Mouse (Mus musculus): Measurements from ENCODE around the gene Slc25a25. TPM values are rescaled to one million over a fixed set of nuclear protein-coding genes. Genes with fewer than 3 reads are reported as not detected.

The Slc25a25 gene
- polyA plus RNA-seq, 1 experiment from 2014 or later, result 19.5 TPM

DNA sequence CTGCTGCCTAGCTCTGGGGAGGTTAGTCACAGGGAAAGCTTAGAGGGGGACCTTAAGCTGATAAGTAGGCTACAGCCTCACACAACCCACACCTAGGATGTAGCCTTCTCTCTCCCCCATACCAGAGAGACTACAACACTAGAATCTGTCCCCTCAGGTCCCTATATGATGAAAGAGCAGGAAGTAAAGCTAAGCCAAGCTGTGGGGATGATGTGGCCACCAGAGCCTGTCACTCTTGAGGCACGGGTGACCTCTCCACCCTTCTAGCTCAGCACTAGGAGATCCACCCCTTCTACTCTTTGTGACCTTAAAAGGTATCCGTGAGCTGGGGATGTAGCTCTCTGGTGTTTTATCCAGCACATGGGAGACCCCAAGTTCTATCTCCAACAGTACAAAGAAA lies 62.1 kb downstream of the Slc25a25 start:
- Histone ChIP-seq H3K9ac (ENCODE audit: low read depth, low read length) (no peak overlapping the region), H3K4me2 (replicated peaks; ENCODE audit: low read depth, low read length) (no peak overlapping the region), H3K4me3 (ENCODE audit: low read depth, low read length) (no peak overlapping the region), H3K36me3 (ENCODE audit: control insufficient read depth, insufficient read depth, low read length) (no peaks in the 10 kb centered on the region), H3K27me3 (ENCODE audit: control insufficient read depth, insufficient read depth, low read length) (0 out of 2 replicates have a peak, but pooled peaks cover 2% of the 10 kb centered on the region), H3K4me1 (replicated peaks; ENCODE audit: control insufficient read depth, insufficient read depth, low read length) (no peaks in the 10 kb centered on the region), H3K27ac (ENCODE audit: low read depth, low read length) (no peak overlapping the region), H3K9me3 (ENCODE audit: control insufficient read depth, low read length) (no peaks in the 10 kb centered on the region)
- DNase-seq (ENCODE audit: low spot score) (no peak), ATAC-seq (ENCODE audit: low FRiP score) (no peak)
- 64% methylated on average over 2 of the region's 2 CpGs for WGBS

DNA sequence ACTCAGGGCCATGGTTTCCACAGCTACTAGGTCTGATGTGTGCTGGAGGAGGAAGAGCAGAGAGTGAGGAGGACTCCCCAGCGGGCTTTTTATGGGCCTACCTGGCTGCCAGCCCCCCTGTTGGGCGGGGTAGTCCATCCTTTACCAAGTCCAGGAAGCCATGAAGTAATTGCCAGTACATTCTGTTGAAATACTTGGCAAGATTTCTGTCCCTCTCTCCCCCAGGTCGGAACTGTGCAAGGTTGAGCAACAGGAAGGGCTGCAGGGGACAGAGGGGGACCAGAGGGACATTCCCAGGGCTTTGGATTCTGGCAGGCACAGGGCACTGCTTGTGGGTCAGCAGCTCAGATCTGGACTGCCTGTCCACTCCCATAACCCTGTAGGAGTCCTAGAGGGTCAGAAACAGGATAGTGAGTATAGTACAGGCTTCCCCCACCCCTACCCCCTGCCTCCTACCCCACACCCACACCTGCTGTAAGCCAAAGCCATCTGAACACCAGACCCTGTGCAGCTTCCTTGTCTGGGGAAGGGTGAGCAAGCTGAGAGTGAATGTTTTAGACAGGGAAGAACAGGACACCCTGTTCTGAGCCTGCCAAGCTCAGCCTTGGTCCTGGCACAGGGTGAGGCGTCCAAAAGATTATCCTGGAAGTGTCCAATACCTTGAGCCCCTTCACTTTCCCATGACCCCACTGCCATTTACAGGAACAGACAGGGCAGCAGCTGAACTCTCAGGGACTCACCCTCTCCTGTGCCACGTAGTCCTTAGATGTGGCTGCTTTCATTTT lies 63.3 kb downstream of the Slc25a25 start, which contains the start of gene Lcn2:
Gene Lcn2 (minus strand): TSS at position 547 of the 785 bp plus-strand sequence.
- Histone ChIP-seq H3K27ac (ENCODE audit: low read depth, low read length) (no peak within 1 kb of the TSS), H3K4me1 (replicated peaks; ENCODE audit: control insufficient read depth, insufficient read depth, low read length) (no peaks in the 10 kb centered on the region), H3K4me2 (replicated peaks; ENCODE audit: low read depth, low read length) (no peak within 1 kb of the TSS), H3K4me3 (ENCODE audit: low read depth, low read length) (no peak within 1 kb of the TSS), H3K27me3 (ENCODE audit: control insufficient read depth, insufficient read depth, low read length) (peaks cover 2% of the 10 kb centered on the region; the same call in 1 of the 2 replicates), H3K9me3 (ENCODE audit: control insufficient read depth, low read length) (no peaks in the 10 kb centered on the region), H3K36me3 (ENCODE audit: control insufficient read depth, insufficient read depth, low read length) (no peaks in the 10 kb centered on the region), H3K9ac (ENCODE audit: low read depth, low read length) (no peak within 1 kb of the TSS)
- ATAC-seq (ENCODE audit: low FRiP score), result no peak
- 64% methylated on average over 5 of the region's 5 CpGs for WGBS
- no peak for DNase-seq (ENCODE audit: low spot score)

DNA sequence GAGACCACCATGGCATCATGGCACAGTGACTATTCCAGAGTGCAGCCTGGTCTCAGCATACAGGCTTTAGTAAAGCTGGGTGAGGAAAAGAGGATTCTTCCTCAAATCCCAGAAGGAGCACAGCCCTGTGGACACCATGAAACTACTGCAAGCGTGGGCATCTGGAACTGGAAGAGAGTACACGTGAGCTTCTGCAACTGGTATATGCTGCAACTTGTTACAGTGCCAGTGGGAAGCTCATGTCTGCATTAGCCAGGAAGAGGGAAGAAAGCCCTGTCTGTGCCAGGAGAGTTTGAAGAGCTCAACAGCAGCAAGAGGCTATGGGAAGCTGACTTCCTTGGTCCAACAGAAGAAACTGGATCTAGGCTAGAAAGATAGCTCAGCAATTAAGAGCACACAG lies 68.6 kb downstream of the Slc25a25 start:
- Histone ChIP-seq H3K4me3 (ENCODE audit: low read depth, low read length) (no peak overlapping the region), H3K9me3 (ENCODE audit: control insufficient read depth, low read length) (no peaks in the 10 kb centered on the region), H3K4me1 (replicated peaks; ENCODE audit: control insufficient read depth, insufficient read depth, low read length) (no peaks in the 10 kb centered on the region; the same call in 1 of the 2 replicates), H3K27ac (ENCODE audit: low read depth, low read length) (no peak overlapping the region), H3K27me3 (ENCODE audit: control insufficient read depth, insufficient read depth, low read length) (peaks cover 2% of the 10 kb centered on the region; the same call in 1 of the 2 replicates), H3K4me2 (replicated peaks; ENCODE audit: low read depth, low read length) (no peak overlapping the region), H3K9ac (ENCODE audit: low read depth, low read length) (no peak overlapping the region), H3K36me3 (ENCODE audit: control insufficient read depth, insufficient read depth, low read length) (peaks cover 6% of the 10 kb centered on the region; the same call in 1 of the 2 replicates)
- ATAC-seq (ENCODE audit: low FRiP score), result no peak
- no peak for DNase-seq (ENCODE audit: low spot score)
- WGBS, result 87% methylated on average over 2 of the region's 2 CpGs

DNA sequence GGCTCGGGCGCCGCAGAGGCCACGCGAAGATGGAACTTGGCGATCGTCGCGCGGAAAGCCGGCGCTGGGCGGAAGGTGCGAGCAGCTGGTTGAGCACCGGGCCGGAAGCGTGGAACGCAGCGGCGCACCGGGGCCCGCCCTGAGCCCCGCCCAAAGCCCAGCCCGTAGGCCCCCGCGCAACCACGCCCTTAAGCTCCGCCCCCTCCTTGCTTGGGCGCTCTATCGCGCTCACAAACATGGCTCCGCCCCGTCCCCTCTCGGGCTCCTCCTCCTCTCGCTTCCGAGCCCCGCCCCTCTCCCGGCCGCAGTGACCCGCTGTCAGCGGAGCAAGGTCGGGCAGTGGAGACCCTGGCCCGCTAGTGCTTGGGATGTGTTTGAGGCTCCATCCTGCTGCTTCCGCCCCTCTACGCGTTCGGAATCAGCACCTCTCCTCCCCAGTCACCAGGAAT lies 69.4 kb downstream of the Slc25a25 start, which contains the start of gene 1110008P14Rik:
Gene 1110008P14Rik (minus strand): TSS at position 164 of the 449 bp plus-strand sequence.
- H3K4me1 ChIP-seq (replicated peaks; ENCODE audit: control insufficient read depth, insufficient read depth, low read length), result no peaks in the 10 kb centered on the region; the same call in 1 of the 2 replicates
- no peaks in the 10 kb centered on the region for H3K9me3 ChIP-seq (ENCODE audit: control insufficient read depth, low read length)
- H3K27me3 ChIP-seq (ENCODE audit: control insufficient read depth, insufficient read depth, low read length), result peaks cover 2% of the 10 kb centered on the region; the same call in 1 of the 2 replicates
- peak within 1 kb of the TSS; percentile 97 for H3K4me2 ChIP-seq (replicated peaks; ENCODE audit: low read depth, low read length)
- no peak within 1 kb of the TSS for H3K27ac ChIP-seq (ENCODE audit: low read depth, low read length)
- peak; percentile 90 for ATAC-seq (ENCODE audit: low FRiP score)
- H3K9ac ChIP-seq (ENCODE audit: low read depth, low read length), result peak within 1 kb of the TSS; percentile 71
- peak within 1 kb of the TSS; percentile 67 for H3K4me3 ChIP-seq (ENCODE audit: low read depth, low read length)
- peaks cover 6% of the 10 kb centered on the region; the same call in 1 of the 2 replicates for H3K36me3 ChIP-seq (ENCODE audit: control insufficient read depth, insufficient read depth, low read length)
- peak; percentile 97 for DNase-seq (ENCODE audit: low spot score)
- 1% methylated on average over 45 of the region's 47 CpGs for WGBS

DNA sequence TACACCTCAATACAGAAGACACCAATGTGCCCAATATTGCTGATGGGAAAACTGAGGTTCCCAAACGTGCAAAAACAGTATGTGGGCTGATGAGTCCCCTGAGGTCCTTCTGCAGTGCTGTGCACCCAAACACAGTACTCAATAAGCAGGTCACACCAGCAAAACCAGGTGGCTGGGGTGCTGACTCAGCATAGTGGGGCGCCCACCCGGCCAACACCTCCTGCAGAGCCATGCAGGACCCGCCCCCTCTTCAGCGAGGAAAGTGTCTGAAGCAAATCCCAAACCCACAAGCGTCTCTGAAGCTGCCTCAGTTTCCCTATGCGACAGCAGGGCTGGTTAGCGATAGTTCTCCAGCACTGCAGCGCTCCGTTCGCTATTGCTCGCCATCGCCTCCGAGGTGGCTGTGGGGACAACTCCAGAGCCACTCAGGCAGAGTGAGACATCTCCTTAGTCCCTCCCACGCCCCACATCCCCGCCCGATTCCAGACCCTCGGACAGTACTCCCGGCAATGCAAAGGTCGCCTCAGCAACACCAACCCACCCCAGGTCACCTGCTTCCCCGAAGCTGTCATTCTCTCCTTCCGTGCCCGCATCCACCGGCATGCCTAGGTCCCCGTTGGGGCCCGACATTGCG lies 70.0 kb downstream of the Slc25a25 start:
- Histone ChIP-seq H3K4me1 (replicated peaks; ENCODE audit: control insufficient read depth, insufficient read depth, low read length) (no peaks in the 10 kb centered on the region; the same call in 1 of the 2 replicates), H3K27me3 (ENCODE audit: control insufficient read depth, insufficient read depth, low read length) (peaks cover 2% of the 10 kb centered on the region; the same call in 1 of the 2 replicates), H3K4me2 (replicated peaks; ENCODE audit: low read depth, low read length) (peak overlapping the region; percentile 97), H3K4me3 (ENCODE audit: low read depth, low read length) (peak overlapping the region; percentile 67), H3K27ac (ENCODE audit: low read depth, low read length) (no peak overlapping the region), H3K9me3 (ENCODE audit: control insufficient read depth, low read length) (no peaks in the 10 kb centered on the region), H3K36me3 (ENCODE audit: control insufficient read depth, insufficient read depth, low read length) (peaks cover 10% of the 10 kb centered on the region), H3K9ac (ENCODE audit: low read depth, low read length) (peak overlapping the region; percentile 71)
- 1% methylated on average over 25 of the region's 27 CpGs for WGBS
- peak; percentile 60 for ATAC-seq (ENCODE audit: low FRiP score)
- no peak for DNase-seq (ENCODE audit: low spot score)

DNA sequence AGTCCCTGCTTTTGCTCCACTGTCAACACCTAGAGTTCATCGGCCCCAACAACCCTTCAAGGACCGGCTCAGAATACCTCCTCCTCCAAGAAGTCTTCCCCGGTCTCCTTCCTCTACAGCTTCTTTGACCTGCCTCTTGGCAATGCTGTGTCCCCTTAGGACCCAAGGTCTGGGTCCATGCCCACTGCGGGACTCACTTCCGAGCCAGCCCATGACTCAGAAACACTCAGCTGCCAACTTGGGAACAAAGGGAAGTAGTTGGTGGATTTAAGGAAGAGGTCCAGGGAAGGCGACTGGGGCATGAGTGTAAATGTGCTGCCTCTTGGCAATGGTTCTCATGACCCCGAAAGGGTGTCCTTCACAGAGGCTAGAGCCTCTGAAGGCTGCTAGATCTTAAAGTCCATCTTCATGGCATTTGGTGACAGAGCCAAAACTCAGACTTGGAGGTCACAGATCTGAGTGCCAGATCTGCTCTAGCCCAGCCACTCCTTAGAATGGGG lies 71.2 kb downstream of the Slc25a25 start:
- Histone ChIP-seq H3K4me3 (ENCODE audit: low read depth, low read length) (no peak overlapping the region), H3K4me2 (replicated peaks; ENCODE audit: low read depth, low read length) (no peak overlapping the region), H3K9me3 (ENCODE audit: control insufficient read depth, low read length) (no peaks in the 10 kb centered on the region), H3K27me3 (ENCODE audit: control insufficient read depth, insufficient read depth, low read length) (peaks cover 2% of the 10 kb centered on the region; the same call in 1 of the 2 replicates), H3K9ac (ENCODE audit: low read depth, low read length) (no peak overlapping the region), H3K27ac (ENCODE audit: low read depth, low read length) (no peak overlapping the region), H3K36me3 (ENCODE audit: control insufficient read depth, insufficient read depth, low read length) (peaks cover 14% of the 10 kb centered on the region), H3K4me1 (replicated peaks; ENCODE audit: control insufficient read depth, insufficient read depth, low read length) (no peaks in the 10 kb centered on the region; the same call in 1 of the 2 replicates)
- no peak for ATAC-seq (ENCODE audit: low FRiP score)
- no peak for DNase-seq (ENCODE audit: low spot score)
- WGBS, result 94% methylated on average over 7 of the region's 7 CpGs

DNA sequence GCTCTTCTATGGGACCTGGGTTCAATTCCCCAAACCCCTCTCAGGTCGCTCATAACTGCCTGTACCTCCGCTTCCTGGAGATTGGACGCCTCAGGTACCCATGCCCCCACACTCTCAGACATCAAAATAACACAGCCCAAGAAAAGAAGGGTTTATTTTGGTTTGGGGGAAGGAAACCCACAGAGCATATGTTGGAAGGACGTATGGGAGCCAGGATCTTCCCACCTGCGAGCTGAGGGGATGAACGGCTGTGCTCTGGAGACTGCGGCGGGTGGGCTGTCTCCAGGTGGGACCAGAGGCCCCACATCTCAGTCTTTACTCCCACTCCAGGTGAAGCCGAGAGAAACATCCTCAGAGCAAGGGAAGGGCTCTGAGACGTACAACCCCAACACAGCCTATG lies 74.3 kb downstream of the Slc25a25 start:
- H3K27me3 ChIP-seq (ENCODE audit: control insufficient read depth, insufficient read depth, low read length), result no peaks in the 10 kb centered on the region
- peaks cover 21% of the 10 kb centered on the region for H3K36me3 ChIP-seq (ENCODE audit: control insufficient read depth, insufficient read depth, low read length)
- no peaks in the 10 kb centered on the region for H3K9me3 ChIP-seq (ENCODE audit: control insufficient read depth, low read length)
- H3K27ac ChIP-seq (ENCODE audit: low read depth, low read length), result no peak overlapping the region
- no peak overlapping the region for H3K4me3 ChIP-seq (ENCODE audit: low read depth, low read length)
- DNase-seq (ENCODE audit: low spot score) (no peak), ATAC-seq (ENCODE audit: low FRiP score) (no peak)
- no peak overlapping the region for H3K9ac ChIP-seq (ENCODE audit: low read depth, low read length)
- H3K4me2 ChIP-seq (replicated peaks; ENCODE audit: low read depth, low read length), result no peak overlapping the region
- H3K4me1 ChIP-seq (replicated peaks; ENCODE audit: control insufficient read depth, insufficient read depth, low read length), result no peaks in the 10 kb centered on the region; the same call in 1 of the 2 replicates
- 91% methylated on average over 10 of the region's 10 CpGs for WGBS

DNA sequence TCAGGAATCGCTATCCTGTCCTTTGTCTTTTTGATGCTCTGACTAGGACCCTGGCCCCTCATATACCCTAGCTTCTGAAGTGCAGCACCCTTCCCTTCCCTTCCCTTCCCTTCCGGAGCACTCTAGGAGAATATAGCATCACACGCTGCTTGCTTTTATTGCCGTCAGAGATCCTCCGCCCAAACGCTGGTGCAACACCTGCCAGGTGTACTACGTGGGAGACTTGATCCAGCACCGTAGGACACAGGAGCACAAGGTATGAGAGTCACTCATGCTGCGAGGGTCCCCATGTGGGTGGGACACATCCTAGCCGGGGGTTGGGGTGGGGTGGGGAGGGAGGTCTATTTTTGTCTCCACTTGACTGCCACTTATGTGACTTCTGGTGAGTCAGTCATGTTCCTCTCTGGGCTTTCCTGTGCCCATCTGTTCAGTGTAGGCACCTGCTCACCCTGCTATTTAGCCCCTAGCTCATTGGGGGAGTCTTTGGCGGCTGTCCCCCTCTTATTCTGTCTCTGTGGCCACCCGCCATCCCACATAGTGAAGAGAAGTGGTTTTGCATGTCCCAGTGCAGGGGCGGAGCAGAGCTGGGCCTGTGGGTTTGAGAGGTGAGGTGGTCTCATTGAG lies 75.8 kb downstream of the Slc25a25 start:
- Histone ChIP-seq H3K9ac (ENCODE audit: low read depth, low read length) (no peak overlapping the region), H3K27me3 (ENCODE audit: control insufficient read depth, insufficient read depth, low read length) (no peaks in the 10 kb centered on the region), H3K27ac (ENCODE audit: low read depth, low read length) (no peak overlapping the region), H3K4me3 (ENCODE audit: low read depth, low read length) (no peak overlapping the region), H3K9me3 (ENCODE audit: control insufficient read depth, low read length) (no peaks in the 10 kb centered on the region), H3K4me1 (replicated peaks; ENCODE audit: control insufficient read depth, insufficient read depth, low read length) (no peaks in the 10 kb centered on the region), H3K4me2 (replicated peaks; ENCODE audit: low read depth, low read length) (no peak overlapping the region), H3K36me3 (ENCODE audit: control insufficient read depth, insufficient read depth, low read length) (peaks cover 26% of the 10 kb centered on the region)
- ATAC-seq (ENCODE audit: low FRiP score) (no peak), DNase-seq (ENCODE audit: low spot score) (no peak)
- 90% methylated on average over 13 of the region's 13 CpGs for WGBS
